Mouse (Mus musculus): ENCODE data around the gene A630001G21Rik. TPM values are rescaled to one million over a fixed set of nuclear protein-coding genes. Genes with fewer than 3 reads are reported as not detected.

A630001G21Rik gene
- total and polyA plus RNA-seq, 3 experiments: 15.4 to 24.0 TPM; not detected in 1

DNA sequence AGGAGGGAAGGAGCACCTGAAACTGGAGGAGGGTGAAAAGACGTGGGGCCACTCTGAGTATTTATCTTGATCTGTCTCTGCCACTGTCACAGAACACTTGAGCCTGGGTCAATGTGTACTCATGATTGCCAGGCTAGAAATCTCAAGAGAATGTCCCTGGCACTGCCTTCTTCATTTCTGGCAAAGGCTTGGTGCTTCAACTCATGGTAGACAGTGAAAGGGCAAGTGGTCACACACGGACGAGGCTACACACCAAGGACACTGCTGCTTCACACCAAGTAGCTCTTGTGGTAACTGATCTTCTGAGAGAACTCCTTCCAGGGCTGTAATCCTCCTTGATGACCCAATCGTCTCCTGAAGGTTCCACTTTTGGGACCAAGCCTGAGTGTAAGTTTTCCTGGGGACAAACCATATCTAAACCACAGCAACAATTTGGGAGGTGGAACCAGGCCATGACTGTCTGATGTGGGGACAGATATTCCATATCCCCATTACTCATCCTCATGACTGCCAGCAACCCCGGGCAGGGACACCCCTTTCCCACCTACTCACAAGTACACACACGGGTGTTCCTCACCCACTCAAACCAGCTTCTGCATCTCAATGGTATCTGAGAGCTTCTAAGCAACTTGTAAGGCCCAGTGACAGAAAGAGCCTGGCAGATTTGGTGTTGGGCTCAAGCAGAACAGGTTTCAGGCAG lies 20.8 kb downstream of the A630001G21Rik start:
- Histone ChIP-seq H3K79me2 (ENCODE audit: control insufficient read depth, insufficient read depth, low read length, poor library complexity) (no peaks in the 10 kb centered on the region), H3K4me3 (ENCODE audit: control insufficient read depth in 1 of 2, insufficient read depth in 1 of 2, low read depth in 2 of 2, low read length in 2 of 2) (peak overlapping the region in 1 of 2 experiments; percentile 7; a peak in 1 of 4 replicates), H3K27ac (ENCODE audit: control insufficient read depth, low read depth, low read length) (no peak overlapping the region), H3K9me3 (replicated peaks; ENCODE audit: insufficient read depth, low read length) (no peaks in the 10 kb centered on the region), H3K9ac (ENCODE audit: control insufficient read depth, low read depth, low read length, poor library complexity, severe bottlenecking) (no peak overlapping the region), H3K27me3 (ENCODE audit: control insufficient read depth in 1 of 2, insufficient read depth in 2 of 2, low read length in 2 of 2) (no peaks in the 10 kb centered on the region), H3K36me3 (ENCODE audit: control insufficient read depth in 1 of 2, insufficient read depth in 2 of 2, low read length in 2 of 2) (0 out of 4 replicates have a peak, but pooled peaks cover 0 to 4% of the 10 kb centered on the region in 2 experiments), H3K4me1 (ENCODE audit: control insufficient read depth in 1 of 2, insufficient read depth in 2 of 2, low read length in 2 of 2) (peaks cover 2 to 9% of the 10 kb centered on the region in 2 experiments; a peak in 3 of 4 replicates)
- no peak for TF ChIP-seq GABPA (IDR thresholded peaks at IDR 0.05; ENCODE audit: low read depth, low read length)
- DNase-seq (ENCODE audit: low read depth, low spot score): no peak

DNA sequence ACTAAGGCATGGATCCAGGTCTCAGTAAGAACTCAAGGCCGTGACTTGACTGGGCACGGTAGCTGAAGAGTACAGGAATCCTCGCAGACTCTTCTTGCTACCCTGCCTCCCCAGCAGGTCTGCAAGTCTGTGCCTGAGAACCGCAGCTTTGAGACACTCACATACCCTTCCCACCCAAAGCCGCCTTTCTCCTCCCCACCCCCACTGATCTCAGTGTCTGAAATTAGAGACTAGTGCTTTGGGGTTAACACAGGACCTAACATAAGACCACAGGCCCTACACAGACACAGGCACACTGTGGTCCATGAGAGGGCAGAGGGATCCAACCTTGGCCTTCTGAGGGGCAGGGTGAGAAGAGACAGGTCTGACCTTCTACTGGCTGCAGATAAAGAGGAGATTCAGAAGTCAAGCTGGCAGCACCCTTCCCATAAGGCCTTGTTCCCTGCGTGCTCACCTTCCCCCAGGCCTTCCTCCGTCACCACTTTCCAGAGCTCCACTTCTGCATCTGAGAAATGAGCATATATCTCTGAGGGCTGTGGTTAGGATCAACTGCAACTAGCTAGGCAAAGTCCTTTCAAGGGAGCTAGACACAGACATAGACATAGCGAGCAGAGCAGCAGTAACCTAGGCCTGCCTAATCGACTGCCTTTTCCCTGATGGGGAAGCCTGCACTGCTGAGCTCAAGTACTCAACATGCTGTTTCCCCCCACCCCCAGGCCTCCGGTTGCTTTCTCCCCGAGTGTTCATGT lies 26.3 kb downstream of the A630001G21Rik start:
- no peak for TF ChIP-seq GATA1 (IDR thresholded peaks at IDR 0.05; ENCODE audit: low read depth, low read length)
- 0 out of 2 replicates have a peak, but pooled peaks have one; percentile 2 for TF ChIP-seq MYC (IDR thresholded peaks at IDR 0.05; ENCODE audit: low read depth, low read length)
- DNase-seq (ENCODE audit: low read depth, low spot score): peak; percentile 31
- Histone ChIP-seq H3K9me3 (replicated peaks; ENCODE audit: insufficient read depth, low read length) (no peaks in the 10 kb centered on the region), H3K4me1 (ENCODE audit: control insufficient read depth in 1 of 2, insufficient read depth in 2 of 2, low read length in 2 of 2) (peaks cover 10 to 17% of the 10 kb centered on the region in 2 experiments), H3K79me2 (ENCODE audit: control insufficient read depth, insufficient read depth, low read length, poor library complexity) (no peaks in the 10 kb centered on the region), H3K27ac (ENCODE audit: control insufficient read depth, low read depth, low read length) (peak overlapping the region; percentile 39; the same call in 1 of the 2 replicates), H3K27me3 (ENCODE audit: control insufficient read depth in 1 of 2, insufficient read depth in 2 of 2, low read length in 2 of 2) (no peaks in the 10 kb centered on the region), H3K9ac (ENCODE audit: control insufficient read depth, low read depth, low read length, poor library complexity, severe bottlenecking) (peak overlapping the region; percentile 20; the same call in 1 of the 2 replicates), H3K36me3 (ENCODE audit: control insufficient read depth in 1 of 2, insufficient read depth in 2 of 2, low read length in 2 of 2) (peaks cover 0 to 3% of the 10 kb centered on the region in 2 experiments; a peak in 2 of 4 replicates), H3K4me3 (ENCODE audit: control insufficient read depth in 1 of 2, insufficient read depth in 1 of 2, low read depth in 2 of 2, low read length in 2 of 2) (no peak overlapping the region)

DNA sequence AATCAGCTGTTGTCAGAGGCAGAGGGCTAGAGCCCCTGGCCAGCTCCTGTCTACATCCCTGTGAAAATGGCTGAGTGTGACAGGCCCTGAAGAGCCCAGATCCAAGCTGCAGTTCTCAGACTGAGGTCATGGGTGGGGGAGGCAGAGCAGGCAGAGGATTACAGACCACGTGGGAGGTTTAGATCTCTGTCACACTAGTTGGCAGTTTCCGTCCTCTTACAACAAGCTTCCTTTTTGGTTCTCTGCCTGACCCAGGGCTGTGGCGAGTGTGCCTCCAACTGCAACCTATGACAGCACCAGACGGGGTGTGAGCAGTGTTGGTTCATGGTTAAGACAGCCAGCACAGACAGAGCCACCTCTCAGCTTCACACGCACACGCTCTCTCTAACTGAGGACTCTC lies 26.9 kb downstream of the A630001G21Rik start:
- DNase-seq (ENCODE audit: low read depth, low spot score): peak; percentile 58
- Histone ChIP-seq H3K4me1 (ENCODE audit: control insufficient read depth in 1 of 2, insufficient read depth in 2 of 2, low read length in 2 of 2) (peaks cover 10 to 17% of the 10 kb centered on the region in 2 experiments), H3K27me3 (ENCODE audit: control insufficient read depth in 1 of 2, insufficient read depth in 2 of 2, low read length in 2 of 2) (no peaks in the 10 kb centered on the region), H3K36me3 (ENCODE audit: control insufficient read depth in 1 of 2, insufficient read depth in 2 of 2, low read length in 2 of 2) (peaks cover 0 to 3% of the 10 kb centered on the region in 2 experiments; a peak in 2 of 4 replicates), H3K4me3 (ENCODE audit: control insufficient read depth in 1 of 2, insufficient read depth in 1 of 2, low read depth in 2 of 2, low read length in 2 of 2) (no peak overlapping the region), H3K79me2 (ENCODE audit: control insufficient read depth, insufficient read depth, low read length, poor library complexity) (no peaks in the 10 kb centered on the region), H3K9me3 (replicated peaks; ENCODE audit: insufficient read depth, low read length) (no peaks in the 10 kb centered on the region), H3K27ac (ENCODE audit: control insufficient read depth, low read depth, low read length) (peak overlapping the region; percentile 39; the same call in 1 of the 2 replicates), H3K9ac (ENCODE audit: control insufficient read depth, low read depth, low read length, poor library complexity, severe bottlenecking) (peak overlapping the region; percentile 20; the same call in 1 of the 2 replicates)
- TF ChIP-seq EP300 (IDR thresholded peaks at IDR 0.05; ENCODE audit: low read depth in 1 of 2, low read length in 2 of 2) (0 out of 4 replicates have a peak, but pooled peaks of 1 of the 2 experiments have one; percentile 13), MAX (IDR thresholded peaks at IDR 0.05; ENCODE audit: low read length) (peak; percentile 83), TAL1 (IDR thresholded peaks at IDR 0.05; ENCODE audit: low read length) (no peak), MYC (IDR thresholded peaks at IDR 0.05; ENCODE audit: low read depth, low read length) (0 out of 2 replicates have a peak, but pooled peaks have one; percentile 32), MXI1 (IDR thresholded peaks at IDR 0.05; ENCODE audit: low read depth, low read length) (peak; percentile 71; the same call in 1 of the 2 replicates), CHD2 (IDR thresholded peaks at IDR 0.05; ENCODE audit: low read length) (no peak), CHD1 (IDR thresholded peaks at IDR 0.05; ENCODE audit: low read depth, low read length) (no peak), USF1 (IDR thresholded peaks at IDR 0.05; ENCODE audit: low read depth, low read length) (peak; percentile 85)

Data from MEL (cell line).